Mouse (Mus musculus): ENCODE results near the gene Stxbp5l. TPM values are rescaled to one million over a fixed set of nuclear protein-coding genes. Genes with fewer than 3 reads are reported as not detected.

Stxbp5l gene
- polyA plus RNA-seq, 1 experiment, result not detected

- H3K4me3 ChIP-seq, result no peak overlapping the region
- no peaks in the 10 kb centered on the region for H3K27me3 ChIP-seq (ENCODE audit: control insufficient read depth, insufficient read depth, insufficient read length)
- no peaks in the 10 kb centered on the region for H3K36me3 ChIP-seq (ENCODE audit: control insufficient read depth, insufficient read depth)
- no peaks in the 10 kb centered on the region for H3K79me2 ChIP-seq (ENCODE audit: control insufficient read depth, insufficient read depth)
- H3ac ChIP-seq (ENCODE audit: control insufficient read depth, insufficient read length), result no peak overlapping the region
- H3K4me2 ChIP-seq (ENCODE audit: low read depth), result no peak overlapping the region
- TF ChIP-seq E2F4 (IDR thresholded peaks at IDR 0.05; ENCODE audit: insufficient read depth) (no peak), TCF3 (IDR thresholded peaks at IDR 0.05; ENCODE audit: insufficient read length, low read depth) (no peak), POLR2AphosphoS2 (IDR thresholded peaks at IDR 0.05; ENCODE audit: insufficient read length, low read depth) (no peak), REST (IDR thresholded peaks at IDR 0.05; ENCODE audit: insufficient read depth, insufficient read length) (no peak)
Observed at GRCm38 (mm10) chr16:37072354-37072753, 312.4 kb downstream of the Stxbp5l start.

Other genes with a start within 250 kb of the Stxbp5l start
- 10.3 TPM for gene Gtf2e1, start 154.8 kb upstream of the Stxbp5l start, polyA plus RNA-seq (2012; fragmentation: generic; extraction: Trizol)
- gene Rabl3, start 154.9 kb upstream of the Stxbp5l start, polyA plus RNA-seq (2012; fragmentation: generic; extraction: Trizol), result 6.0 TPM
- gene Hgd, start 195.2 kb upstream of the Stxbp5l start, polyA plus RNA-seq (2012; fragmentation: generic; extraction: Trizol), result 0.02 TPM